Mouse (Mus musculus): ENCODE results near the gene Slc28a3. TPM values are rescaled to one million over a fixed set of nuclear protein-coding genes. Genes with fewer than 3 reads are reported as not detected.

Gene Slc28a3
- polyA plus RNA-seq, 1 experiment from 2014 or later, result not detected

Other genes starting within 250 kb of the Slc28a3 start
- gene 2210016F16Rik, start 225.7 kb downstream of the Slc28a3 start, polyA plus RNA-seq (2015; fragmentation: Nextera tagmentation; extraction: Ambion mirVana), result 23.4 and 24.1 TPM in 2 replicates
- gene Rmi1, start 208.6 kb downstream of the Slc28a3 start, polyA plus RNA-seq (2015; fragmentation: Nextera tagmentation; extraction: Ambion mirVana), result 23.9 and 25.2 TPM in 2 replicates
- gene Hnrnpk, start 207.5 kb downstream of the Slc28a3 start, polyA plus RNA-seq (2015; fragmentation: Nextera tagmentation; extraction: Ambion mirVana), result 1,138 and 1,207 TPM in 2 replicates
- 112 and 132 TPM in 2 replicates for gene Ntrk2, start 195.7 kb upstream of the Slc28a3 start, polyA plus RNA-seq (2015; fragmentation: Nextera tagmentation; extraction: Ambion mirVana)